ENCODE assay signal across 26 mouse cellular contexts in the genomic region with DNA sequence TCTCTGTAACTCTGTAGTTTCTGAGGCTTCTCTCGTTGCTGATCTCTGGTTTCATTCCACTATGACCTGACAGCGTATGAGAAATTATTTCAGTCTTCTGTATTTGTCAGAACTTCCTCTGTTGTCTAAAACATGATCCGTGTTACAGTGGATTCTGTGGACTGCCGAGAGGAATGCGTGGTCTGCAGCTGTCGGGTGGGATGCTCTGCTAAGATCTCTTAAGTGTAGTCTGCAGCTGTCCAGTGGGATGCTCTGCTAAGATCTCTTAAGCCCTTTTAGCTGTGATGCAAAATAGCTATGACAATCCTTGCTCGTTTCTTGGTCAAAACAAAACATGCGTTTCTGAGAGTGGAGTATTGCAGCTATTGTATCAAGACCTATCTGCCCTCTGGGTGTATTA.
"Had no signal": no experiment of that assay in that cellular context is flagged by ENCODE, and none has a peak within 500 bp of the region (broad histone marks: within the 10 kb centered on the region; RNA-seq: fewer than 3 reads in every experiment).

No protein-coding gene starts in this region.

- H3K36me3 ChIP-seq: heart, embryonic 13.5 days; heart, embryonic 15.5 days; hindbrain, embryonic 13.5 days; hindbrain, embryonic 15.5 days; kidney, embryonic 15.5 days; limb, embryonic 12.5 days; liver, embryonic 13.5 days had no signal

- H3K4me2 ChIP-seq: heart, embryonic 11.5 days; heart, embryonic 13.5 days; heart, embryonic 15.5 days; hindbrain, embryonic 13.5 days; hindbrain, embryonic 15.5 days; kidney, embryonic 15.5 days; limb, embryonic 12.5 days; liver, embryonic 11.5 days; liver, embryonic 13.5 days had no signal

- ATAC-seq: hindbrain, postnatal 0 days; intestine, embryonic 16.5 days had no signal

- H3K4me3 ChIP-seq: heart, embryonic 13.5 days; heart, embryonic 15.5 days; hindbrain, embryonic 13.5 days; hindbrain, embryonic 15.5 days; kidney, embryonic 15.5 days; limb, embryonic 12.5 days; liver, embryonic 13.5 days had no signal

- H3K9me3 ChIP-seq: heart, embryonic 13.5 days; heart, embryonic 15.5 days; hindbrain, embryonic 13.5 days; hindbrain, embryonic 15.5 days; kidney, embryonic 15.5 days; limb, embryonic 12.5 days; liver, embryonic 13.5 days had no signal

- H3K27ac ChIP-seq: heart, embryonic 13.5 days; heart, embryonic 15.5 days; hindbrain, embryonic 13.5 days; hindbrain, embryonic 15.5 days; hindbrain, postnatal 0 days; kidney, embryonic 15.5 days; kidney, postnatal 0 days; limb, embryonic 12.5 days; liver, embryonic 13.5 days had no signal

- DNase-seq: gastrocnemius, postnatal 14 days; gastrocnemius, postnatal 36 days; heart, adult 18-20 months; heart, postnatal 14 days; heart, postnatal 36 days; kidney, adult 11 months; kidney, adult 2 months; kidney, adult 9 months; kidney, postnatal 14 days; kidney, postnatal 36 days; layer of hippocampus, adult 9-11 months; layer of hippocampus, postnatal 36 days; left cerebral cortex, postnatal 4 days; liver; liver, embryonic 13.5 days had no signal

- H3K9ac ChIP-seq: heart, embryonic 13.5 days; heart, embryonic 15.5 days; hindbrain, embryonic 13.5 days; hindbrain, embryonic 15.5 days; kidney, embryonic 15.5 days; limb, embryonic 12.5 days; liver, embryonic 13.5 days had no signal
